Mouse (Mus musculus) MEL (cell line): ENCODE results near the gene Fgd2. TPM values are rescaled to one million over a fixed set of nuclear protein-coding genes. Genes with fewer than 3 reads are reported as not detected.
"Not testable (repeated sequence)": the region's sequence is repeated elsewhere in the genome, so short reads cannot be mapped to it uniquely, and the experiment has no call there.

ENCODE experiments used
- DNase-seq: peaks from one replicate; pipeline ENCODE4 v3.0.0; 2011; ENCODE audit warnings: low read depth, low spot score
- H3K27ac ChIP-seq: 2 replicates; pipeline ENCODE4 v1.5.1; 2012; ENCODE audit warnings: low read depth, mild to moderate bottlenecking, control low read depth, low read length, moderate library complexity; ENCODE audit not compliant: control insufficient read depth
- H3K27me3 ChIP-seq, 2 experiments: fragments of 150-350 bp in 1 of 2; sonication (generic) in 1 of 2; 2 replicates each; pipeline ENCODE4 v1.6.1; 2012; ENCODE audit warnings: low read length in 2 of 2, mild to moderate bottlenecking in 2 of 2, improper control_type of control experiment in 1 of 2, moderate library complexity in 1 of 2; ENCODE audit not compliant: insufficient read depth in 2 of 2, control insufficient read depth in 1 of 2
- H3K36me3 ChIP-seq, 2 experiments: 2 replicates each; pipeline ENCODE4 v1.6.1; 2012 to 2014; ENCODE audit warnings: low read length in 2 of 2, improper control_type of control experiment in 1 of 2, inconsistent platforms in 1 of 2, mild to moderate bottlenecking in 1 of 2; ENCODE audit not compliant: insufficient read depth in 2 of 2, control insufficient read depth in 1 of 2
- H3K4me1 ChIP-seq, 2 experiments: fragments of 150-350 bp in 1 of 2; sonication (generic) in 1 of 2; 2 replicates each; pipeline ENCODE4 v1.6.1; 2012; ENCODE audit warnings: low read length in 2 of 2, improper control_type of control experiment in 1 of 2, mild to moderate bottlenecking in 1 of 2; ENCODE audit not compliant: insufficient read depth in 2 of 2, control insufficient read depth in 1 of 2
- H3K4me3 ChIP-seq, 2 experiments: fragments of 150-350 bp in 1 of 2; sonication (generic) in 1 of 2; 2 replicates each; pipeline ENCODE4 v1.5.1; 2012; ENCODE audit warnings: low read depth in 2 of 2, low read length in 2 of 2, mild to moderate bottlenecking in 2 of 2, moderate library complexity in 2 of 2, control low read depth in 1 of 2, improper control_type of control experiment in 1 of 2; ENCODE audit not compliant: control insufficient read depth in 1 of 2, insufficient read depth in 1 of 2
- H3K79me2 ChIP-seq: 2 replicates; pipeline ENCODE4 v1.6.1; 2012; ENCODE audit warnings: mild to moderate bottlenecking, low read length, moderate library complexity; ENCODE audit not compliant: control insufficient read depth, poor library complexity, insufficient read depth
- H3K9ac ChIP-seq: 2 replicates; pipeline ENCODE4 v1.6.1; 2012; ENCODE audit warnings: low read depth, mild to moderate bottlenecking, control low read depth, low read length, moderate library complexity; ENCODE audit not compliant: control insufficient read depth, poor library complexity, severe bottlenecking
- H3K9me3 ChIP-seq: fragments of 150-350 bp; sonication (generic); replicated peaks from 2 replicates; pipeline ENCODE4 v1.6.1; 2012; ENCODE audit warnings: mild to moderate bottlenecking, low read length, improper control_type of control experiment, moderate library complexity; ENCODE audit not compliant: insufficient read depth
- CHD1 ChIP-seq: IDR thresholded peaks from 2 replicates; pipeline ENCODE4 v1.6.1; 2012; ENCODE audit warnings: low read depth, mild to moderate bottlenecking, inconsistent platforms, low read length, improper control_type of control experiment
- CTCF ChIP-seq, 3 experiments: IDR thresholded peaks in 2 of 3; conservative IDR thresholded peaks in 1 of 3; 2 replicates each; pipeline ENCODE4 v1.5.1; 2011 to 2012; ENCODE audit warnings: low read length in 3 of 3, low read depth in 2 of 3, mild to moderate bottlenecking in 2 of 3, improper control_type of control experiment in 1 of 3, inconsistent platforms in 1 of 3, mixed read lengths in 1 of 3, moderate library complexity in 1 of 3; ENCODE audit not compliant: control insufficient read depth in 1 of 3, insufficient read depth in 1 of 3, poor library complexity in 1 of 3, severe bottlenecking in 1 of 3
- ELF1 ChIP-seq: IDR thresholded peaks from 2 replicates; pipeline ENCODE4 v1.6.1; 2014; ENCODE audit warnings: low read depth, mild to moderate bottlenecking, inconsistent platforms, low read length, improper control_type of control experiment, moderate library complexity
- EP300 ChIP-seq, 2 experiments: IDR thresholded peaks; 2 replicates each; pipeline ENCODE4 v1.6.1; 2011; ENCODE audit warnings: improper control_type of control experiment in 2 of 2, low read length in 2 of 2, low read depth in 1 of 2, mild to moderate bottlenecking in 1 of 2
- ETS1 ChIP-seq: IDR thresholded peaks from 2 replicates; pipeline ENCODE4 v1.6.1; 2012; ENCODE audit warnings: low read depth, mild to moderate bottlenecking, inconsistent platforms, low read length, improper control_type of control experiment, moderate library complexity
- GABPA ChIP-seq: IDR thresholded peaks from 2 replicates; pipeline ENCODE4 v1.6.1; 2012; ENCODE audit warnings: low read depth, mild to moderate bottlenecking, inconsistent platforms, low read length, improper control_type of control experiment, moderate library complexity
- GATA1 ChIP-seq: IDR thresholded peaks from 2 replicates; pipeline ENCODE4 v1.6.1; 2011; ENCODE audit warnings: low read depth, low read length, improper control_type of control experiment
- JUND ChIP-seq: IDR thresholded peaks from 2 replicates; pipeline ENCODE4 v1.6.1; 2011; ENCODE audit warnings: low read depth, mild to moderate bottlenecking, improper control_type of control experiment, low read length
- KAT2A ChIP-seq: conservative IDR thresholded peaks from 2 replicates; pipeline ENCODE4 v1.6.1; 2012; ENCODE audit warnings: low read depth, low read length, improper control_type of control experiment, inconsistent platforms
- MAX ChIP-seq: IDR thresholded peaks from 2 replicates; pipeline ENCODE4 v1.6.1; 2011; ENCODE audit warnings: low read length, improper control_type of control experiment
- MXI1 ChIP-seq: IDR thresholded peaks from 2 replicates; pipeline ENCODE4 v1.6.1; 2011; ENCODE audit warnings: mild to moderate bottlenecking, low read depth, low read length, improper control_type of control experiment
- MYC ChIP-seq: IDR thresholded peaks from 2 replicates; pipeline ENCODE4 v1.6.1; 2011; ENCODE audit warnings: low read depth, mild to moderate bottlenecking, low read length, improper control_type of control experiment, moderate library complexity
- NRF1 ChIP-seq: IDR thresholded peaks from 2 replicates; pipeline ENCODE4 v1.6.1; 2014; ENCODE audit warnings: low read depth, mild to moderate bottlenecking, inconsistent platforms, low read length, improper control_type of control experiment, moderate library complexity; ENCODE audit not compliant: poor library complexity, insufficient read depth, severe bottlenecking
- POLR2AphosphoS2 ChIP-seq: IDR thresholded peaks from 2 replicates; pipeline ENCODE4 v1.6.1; 2011; ENCODE audit warnings: low read length, improper control_type of control experiment
- POLR2AphosphoS5 ChIP-seq: IDR thresholded peaks from 2 replicates; pipeline ENCODE4 v1.6.1; 2012; ENCODE audit warnings: low read depth, borderline replicate concordance, mild to moderate bottlenecking, inconsistent platforms, low read length, moderate library complexity, mixed read lengths
- RAD21 ChIP-seq: IDR thresholded peaks from 2 replicates; pipeline ENCODE4 v1.6.1; 2011; ENCODE audit warnings: mild to moderate bottlenecking, low read depth, low read length, improper control_type of control experiment
- RCOR1 ChIP-seq: IDR thresholded peaks from 2 replicates; pipeline ENCODE4 v1.6.1; 2012; ENCODE audit warnings: low read depth, mild to moderate bottlenecking, inconsistent platforms, low read length, improper control_type of control experiment
- SIN3A ChIP-seq: IDR thresholded peaks from 2 replicates; pipeline ENCODE4 v1.6.1; 2012; ENCODE audit warnings: low read length, improper control_type of control experiment, inconsistent platforms
- SMC3 ChIP-seq: IDR thresholded peaks from 2 replicates; pipeline ENCODE4 v1.6.1; 2011; ENCODE audit warnings: low read depth, low read length, improper control_type of control experiment
- ZKSCAN1 ChIP-seq: IDR thresholded peaks from 2 replicates; pipeline ENCODE4 v1.6.1; 2012; ENCODE audit warnings: low read depth, mild to moderate bottlenecking, inconsistent platforms, low read length, improper control_type of control experiment, moderate library complexity
- ZMIZ1 ChIP-seq: IDR thresholded peaks from 2 replicates; pipeline ENCODE4 v1.6.1; 2012; ENCODE audit warnings: low read depth, mild to moderate bottlenecking, inconsistent platforms, low read length, improper control_type of control experiment, moderate library complexity
- polyA plus RNA-seq, 2 experiments: library from polyadenylated mRNA; stranded (reverse) in 1 of 2; unstranded in 1 of 2; fragments of >175 nt in 1 of 2; fragments of >200 nt in 1 of 2; gene quantifications; 2 replicates each; pipeline versions ENCODE4 v1.2.1 to v1.2.4; 2012; ENCODE audit warnings: low replicate concordance in 2 of 2, low read depth in 1 of 2; ENCODE audit not compliant: insufficient read length in 2 of 2, insufficient read depth in 1 of 2, missing spikeins in 1 of 2
- total RNA-seq: library from RNA; depleted of rRNA; stranded (reverse); fragments of 300-350 nt; gene quantifications from 2 replicates; pipeline ENCODE4 v1.2.3, GENCODE M21; 2012

Fgd2 gene
- total and polyA plus RNA-seq, 3 experiments = 0.23 to 0.39 TPM; not detected in 1

- TF ChIP-seq MXI1 (peak; percentile 86), ZKSCAN1 (no peak), RCOR1 (no peak), ETS1 (no peak), RAD21 (no peak), POLR2AphosphoS2 (no peak), CHD1 (no peak), NRF1 (peak; percentile 30; the same call in 1 of the 2 replicates), EP300 (IDR thresholded peaks at IDR 0.05; ENCODE audit: low read depth in 1 of 2, low read length in 2 of 2) (no peak), MAX (peak; percentile 95), SMC3 (no peak), SIN3A (peak; percentile 81), GABPA (no peak)
Measured at GRCm38 (mm10) chr17:29347645-29348256, 13.0 kb upstream of the Fgd2 start, which contains the start of gene Mtch1 (continued).

DNA sequence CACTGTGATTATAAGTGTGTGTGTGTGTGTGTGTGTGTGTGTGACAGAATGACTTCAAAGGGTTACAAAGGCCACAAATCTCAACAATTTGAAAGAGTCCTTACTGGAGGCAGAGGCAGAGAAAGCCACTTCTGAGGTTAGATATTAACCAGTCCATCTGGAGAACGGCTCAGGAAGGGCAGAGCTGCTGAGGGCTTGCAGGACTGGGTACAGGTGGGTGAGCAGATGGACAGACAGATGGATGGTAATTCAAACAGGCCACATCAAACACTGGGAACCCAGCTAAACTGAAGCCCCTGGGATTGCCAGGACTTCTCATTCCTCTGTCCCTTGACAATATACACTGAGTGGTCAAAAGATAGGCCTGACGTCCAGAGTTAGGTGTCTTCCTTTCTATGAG, 11.7 kb upstream of the Fgd2 start:
- no peak overlapping the region for H3K9ac ChIP-seq
- H3K79me2 ChIP-seq = peaks cover 19% of the 10 kb centered on the region
- peaks cover 0 to 9% of the 10 kb centered on the region in 2 experiments; a peak in 2 of 4 replicates for H3K36me3 ChIP-seq
- TF ChIP-seq ELF1 = no peak
- TF ChIP-seq MYC = no peak
- TF ChIP-seq RCOR1 = no peak
- TF ChIP-seq CTCF (IDR thresholded peaks at IDR 0.05 in 2 of 3, conservative IDR thresholded peaks at IDR 0.05 in 1 of 3; ENCODE audit: control insufficient read depth in 1 of 3, insufficient read depth in 1 of 3, low read depth in 2 of 3, low read length in 3 of 3, poor library complexity in 1 of 3, severe bottlenecking in 1 of 3) = no peak
- no peak for TF ChIP-seq POLR2AphosphoS5
- TF ChIP-seq ZMIZ1 = no peak
- TF ChIP-seq GATA1 = no peak
- TF ChIP-seq JUND = no peak
- TF ChIP-seq KAT2A = no peak
- H3K4me3 ChIP-seq = no peak overlapping the region
- no peaks in the 10 kb centered on the region for H3K27me3 ChIP-seq
- peaks cover 2 to 22% of the 10 kb centered on the region in 2 experiments; a peak in 3 of 4 replicates for H3K4me1 ChIP-seq
- H3K27ac ChIP-seq = no peak overlapping the region
- no peaks in the 10 kb centered on the region for H3K9me3 ChIP-seq
- no peak for DNase-seq

DNA sequence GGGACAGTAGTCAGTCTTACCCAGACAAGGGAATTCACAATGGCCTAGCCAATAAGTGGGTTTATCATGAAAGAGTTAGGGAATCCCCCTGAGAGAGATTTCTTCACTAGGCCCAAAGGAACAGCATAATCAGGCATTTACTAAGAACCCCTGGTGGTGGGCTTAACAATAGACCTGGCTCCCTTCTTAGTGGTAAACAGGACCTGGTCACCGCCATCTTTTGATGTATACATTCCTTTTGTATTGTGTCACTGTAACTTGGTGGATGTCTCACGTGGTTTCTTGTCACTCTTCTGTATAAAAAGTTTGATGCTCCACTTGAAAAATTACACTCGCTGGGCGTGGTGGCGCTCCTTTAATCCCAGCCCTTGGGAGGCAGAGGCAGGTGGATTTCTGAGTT, 9.7 kb upstream of the Fgd2 start:
- H3K9ac ChIP-seq, H3K36me3 ChIP-seq, H3K9me3 ChIP-seq, H3K27me3 ChIP-seq, H3K27ac ChIP-seq, DNase-seq, H3K4me3 ChIP-seq: not testable (repeated sequence)
- Histone ChIP-seq H3K79me2 (peaks cover 16% of the 10 kb centered on the region), H3K4me1 (peaks cover 2 to 14% of the 10 kb centered on the region in 2 experiments; a peak in 3 of 4 replicates)
